Mouse (Mus musculus) liver, embryonic 13.5 days (tissue): ENCODE results near the gene Coro1c. TPM values are rescaled to one million over a fixed set of nuclear protein-coding genes. Genes with fewer than 3 reads are reported as not detected.
"Not testable (repeated sequence)": the region's sequence is repeated elsewhere in the genome, so short reads cannot be mapped to it uniquely, and the experiment has no call there.

Experiments
- ATAC-seq: fragments of 200-750 bp; cut with Nextera tagmentation; 2 replicates; pipeline ENCODE4 v1.8.0; 2017; ENCODE audit warnings: low read depth, mild to moderate bottlenecking, moderate number of reproducible peaks, moderate library complexity
- DNase-seq: peaks from one replicate; pipeline ENCODE4 v3.0.0; 2022
- H3K27ac ChIP-seq: fragments of 300-500 bp; sonication (generic); 2 replicates; pipeline ENCODE4 v1.5.1; 2015; ENCODE audit warnings: moderate library complexity, mild to moderate bottlenecking, inconsistent platforms
- H3K27me3 ChIP-seq: fragments of 300-500 bp; sonication (generic); 2 replicates; pipeline ENCODE4 v1.6.1; 2015; ENCODE audit warnings: mild to moderate bottlenecking, inconsistent platforms
- H3K36me3 ChIP-seq: fragments of 300-500 bp; sonication (generic); 2 replicates; pipeline ENCODE4 v1.6.1; 2015; ENCODE audit warnings: mild to moderate bottlenecking, inconsistent platforms
- H3K4me1 ChIP-seq: fragments of 300-500 bp; sonication (generic); replicated peaks from 2 replicates; pipeline ENCODE4 v1.6.1; 2015; ENCODE audit warnings: inconsistent platforms
- H3K4me2 ChIP-seq: fragments of 300-500 bp; sonication (generic); 2 replicates; pipeline ENCODE4 v1.6.1; 2015; ENCODE audit warnings: inconsistent platforms, mild to moderate bottlenecking, moderate library complexity
- H3K4me3 ChIP-seq: fragments of 300-500 bp; sonication (generic); replicated peaks from 2 replicates; pipeline ENCODE4 v1.5.1; 2015; ENCODE audit warnings: mild to moderate bottlenecking, inconsistent platforms
- H3K9ac ChIP-seq: fragments of 300-500 bp; sonication (generic); 2 replicates; pipeline ENCODE4 v1.6.1; 2015; ENCODE audit warnings: mild to moderate bottlenecking, inconsistent platforms
- H3K9me3 ChIP-seq: fragments of 300-500 bp; sonication (generic); replicated peaks from 2 replicates; pipeline ENCODE4 v1.6.1; 2016; ENCODE audit warnings: inconsistent platforms
- WGBS: fragments of 180-500 bp; shearing (Covaris S2); methylation state at CpG from one replicate; pipeline ENCODE4 v1.1.7; 2015; ENCODE audit not compliant: insufficient replicate concordance; 5-methylcytosine and 5-hydroxymethylcytosine counted together
- polyA plus RNA-seq: library from polyadenylated mRNA; unstranded; fragments of >200 nt; fragmentation: Nextera tagmentation; extraction: Ambion mirVana; gene quantifications from 2 replicates; pipeline ENCODE4 v1.2.1, GENCODE M21; 2015

The Coro1c gene
- polyA plus RNA-seq, 1 experiment from 2014 or later = 48.0 TPM

GRCm38 (mm10) chr5:113827991-113828411 is 80.6 kb downstream of the Coro1c start:
- Histone ChIP-seq H3K27ac (0 out of 2 replicates have a peak overlapping the region, but pooled peaks have one; percentile 21), H3K4me2 (peak overlapping the region; percentile 21), H3K4me3 (no peak overlapping the region), H3K36me3 (no peaks in the 10 kb centered on the region), H3K27me3 (no peaks in the 10 kb centered on the region), H3K9me3 (no peaks in the 10 kb centered on the region), H3K9ac (no peak overlapping the region), H3K4me1 (peaks cover 49% of the 10 kb centered on the region)
- DNase-seq (no peak), ATAC-seq (no peak; the same call in 1 of the 2 replicates)
- 28% methylated on average over 4 of the region's 4 CpGs for WGBS

- Histone ChIP-seq H3K4me3 (no peak overlapping the region), H3K4me1 (peaks cover 46% of the 10 kb centered on the region), H3K27ac (no peak overlapping the region), H3K9me3 (no peaks in the 10 kb centered on the region), H3K27me3 (no peaks in the 10 kb centered on the region), H3K9ac (no peak overlapping the region), H3K36me3 (no peaks in the 10 kb centered on the region), H3K4me2 (no peak overlapping the region)
- ATAC-seq (no peak), DNase-seq (no peak)
- WGBS = 78% methylated on average over 4 of the region's 4 CpGs
Measured at GRCm38 (mm10) chr5:113826619-113827018, 81.9 kb downstream of the Coro1c start.

DNA sequence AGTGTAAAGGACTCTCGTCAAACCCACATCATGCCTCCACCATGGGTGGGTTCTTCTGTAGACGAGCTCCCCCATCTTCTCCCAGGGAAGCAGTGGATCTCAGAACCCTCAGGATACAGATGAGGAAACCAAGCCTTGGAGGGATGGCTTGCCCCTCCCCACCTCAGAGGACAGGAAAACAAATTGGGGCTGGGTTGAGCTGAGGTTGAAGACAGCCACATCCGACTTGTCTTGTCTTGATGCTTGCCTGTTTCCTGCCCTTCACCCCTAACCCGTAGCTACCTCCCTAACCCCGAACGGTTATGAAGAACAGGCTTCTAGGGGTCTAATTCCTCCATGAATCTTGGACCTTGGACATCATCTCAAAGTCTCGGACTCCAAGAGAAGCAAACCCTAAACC is 83.0 kb downstream of the Coro1c start:
- H3K4me2 ChIP-seq = no peak overlapping the region
- WGBS = 31% methylated on average over 7 of the region's 7 CpGs

GRCm38 (mm10) chr5:113824228-113824627 is 84.3 kb downstream of the Coro1c start:
- no peaks in the 10 kb centered on the region for H3K27me3 ChIP-seq
- H3K9ac ChIP-seq = no peak overlapping the region
- no peaks in the 10 kb centered on the region for H3K9me3 ChIP-seq
- H3K4me2 ChIP-seq = no peak overlapping the region
- no peak overlapping the region for H3K27ac ChIP-seq
- H3K4me1 ChIP-seq = peaks cover 29% of the 10 kb centered on the region
- DNase-seq = no peak
- no peaks in the 10 kb centered on the region for H3K36me3 ChIP-seq
- WGBS = 50% methylated on average over 4 of the region's 4 CpGs
- H3K4me3 ChIP-seq = no peak overlapping the region
- no peak for ATAC-seq

More for the DNA sequence above, 83.0 kb downstream of the Coro1c start:
- H3K27ac ChIP-seq = no peak overlapping the region
- H3K9me3 ChIP-seq = no peaks in the 10 kb centered on the region
- H3K4me1 ChIP-seq = peaks cover 41% of the 10 kb centered on the region
- H3K27me3 ChIP-seq = no peaks in the 10 kb centered on the region
- ATAC-seq (no peak), DNase-seq (no peak)
- H3K36me3 ChIP-seq = no peaks in the 10 kb centered on the region
- no peak overlapping the region for H3K9ac ChIP-seq
- H3K4me3 ChIP-seq = no peak overlapping the region

DNA sequence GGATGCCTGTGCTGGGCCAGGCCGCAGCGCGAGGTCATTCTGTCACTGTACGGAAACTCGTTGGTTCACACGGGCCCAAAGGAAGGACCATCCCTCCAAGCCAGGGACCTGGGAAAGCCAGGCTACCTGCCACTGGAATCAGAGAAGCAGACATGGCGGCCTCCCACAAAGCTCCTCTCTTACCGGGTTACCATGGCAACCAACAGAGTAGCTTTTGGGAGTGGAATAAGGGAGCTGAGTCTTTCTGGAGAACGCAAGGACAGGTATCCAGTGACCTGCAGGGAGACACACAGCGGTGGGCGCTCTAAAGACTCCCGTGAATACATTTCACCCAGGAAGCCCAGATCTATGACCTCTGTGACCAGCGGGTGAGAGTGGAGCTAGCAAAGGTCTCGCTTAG is 90.0 kb downstream of the Coro1c start:
- WGBS = 73% methylated on average over 14 of the region's 14 CpGs
- peaks cover 7% of the 10 kb centered on the region; the same call in 1 of the 2 replicates for H3K4me1 ChIP-seq
- no peak overlapping the region for H3K9ac ChIP-seq
- no peaks in the 10 kb centered on the region for H3K9me3 ChIP-seq
- no peak overlapping the region for H3K27ac ChIP-seq
- ATAC-seq (no peak), DNase-seq (no peak)
- H3K4me3 ChIP-seq = no peak overlapping the region
- no peaks in the 10 kb centered on the region; the same call in 1 of the 2 replicates for H3K27me3 ChIP-seq
- H3K4me2 ChIP-seq = no peak overlapping the region
- no peaks in the 10 kb centered on the region for H3K36me3 ChIP-seq

DNA sequence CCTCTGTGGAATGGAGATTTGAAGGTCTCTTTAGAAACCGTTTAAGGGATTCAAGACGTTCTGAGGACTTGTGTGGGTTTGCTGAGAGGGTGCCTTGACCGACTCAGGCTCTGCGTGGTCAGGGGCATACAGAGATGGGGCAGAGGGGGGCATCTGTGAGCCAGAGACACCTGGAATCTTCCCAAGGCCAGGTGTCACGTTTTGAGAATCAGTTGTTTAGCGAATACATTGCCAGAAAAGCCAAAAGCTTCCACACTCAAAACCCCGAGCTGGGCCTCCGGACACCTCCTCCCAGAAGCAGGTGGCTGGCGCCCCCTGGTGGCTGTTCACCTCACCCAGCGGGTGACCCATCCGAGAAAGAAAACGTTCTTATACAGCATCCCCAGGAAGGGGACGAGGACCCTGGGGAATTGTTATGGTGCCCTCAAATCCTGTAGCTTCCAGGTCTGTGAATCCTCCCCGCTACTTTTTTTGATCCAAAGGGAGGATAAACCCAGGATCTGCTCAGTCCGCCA is 92.9 kb downstream of the Coro1c start:
- Histone ChIP-seq H3K9ac (peak overlapping the region; percentile 29; the same call in 1 of the 2 replicates), H3K4me3 (no peak overlapping the region), H3K4me2 (no peak overlapping the region), H3K36me3 (no peaks in the 10 kb centered on the region), H3K27me3 (no peaks in the 10 kb centered on the region; the same call in 1 of the 2 replicates), H3K27ac (no peak overlapping the region), H3K9me3 (no peaks in the 10 kb centered on the region), H3K4me1 (peaks cover 7% of the 10 kb centered on the region; the same call in 1 of the 2 replicates)
- WGBS = 17% methylated on average over 15 of the region's 15 CpGs
- ATAC-seq (no peak; the same call in 1 of the 2 replicates), DNase-seq (peak; percentile 64)

DNA sequence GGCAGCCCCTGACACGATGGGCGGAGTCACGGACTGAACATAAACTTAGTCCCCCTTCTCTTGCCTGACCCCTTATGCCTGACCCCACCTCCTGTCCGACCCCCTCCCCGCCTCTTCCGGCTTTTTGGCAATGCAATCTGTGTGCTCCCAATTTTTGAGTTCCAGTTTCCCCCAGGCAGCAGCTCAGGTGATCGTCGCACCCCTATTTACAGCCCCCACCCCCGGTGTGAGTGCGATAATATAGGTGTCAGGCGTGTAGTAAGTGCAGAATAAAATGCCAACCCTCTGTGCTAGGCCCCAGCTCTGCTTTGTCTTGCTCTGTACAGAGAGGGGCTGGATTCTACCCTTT is 93.5 kb downstream of the Coro1c start:
- H3K27me3 ChIP-seq = no peaks in the 10 kb centered on the region; the same call in 1 of the 2 replicates
- H3K9me3 ChIP-seq = no peaks in the 10 kb centered on the region
- no peak overlapping the region for H3K27ac ChIP-seq
- H3K9ac ChIP-seq = no peak overlapping the region
- 47% methylated on average over 11 of the region's 11 CpGs for WGBS
- no peaks in the 10 kb centered on the region for H3K36me3 ChIP-seq
- no peak for DNase-seq
- H3K4me2 ChIP-seq = no peak overlapping the region
- no peak for ATAC-seq
- peaks cover 7% of the 10 kb centered on the region; the same call in 1 of the 2 replicates for H3K4me1 ChIP-seq
- H3K4me3 ChIP-seq = no peak overlapping the region

GRCm38 (mm10) chr5:113814111-113815040 is 94.2 kb downstream of the Coro1c start:
- ATAC-seq (no peak), DNase-seq (no peak)
- Histone ChIP-seq H3K4me3 (no peak overlapping the region), H3K36me3 (no peaks in the 10 kb centered on the region), H3K9ac (no peak overlapping the region), H3K4me1 (peaks cover 7% of the 10 kb centered on the region; the same call in 1 of the 2 replicates), H3K4me2 (no peak overlapping the region), H3K27ac (no peak overlapping the region), H3K27me3 (no peaks in the 10 kb centered on the region; the same call in 1 of the 2 replicates), H3K9me3 (no peaks in the 10 kb centered on the region)
- 31% methylated on average over 27 of the region's 27 CpGs for WGBS

DNA sequence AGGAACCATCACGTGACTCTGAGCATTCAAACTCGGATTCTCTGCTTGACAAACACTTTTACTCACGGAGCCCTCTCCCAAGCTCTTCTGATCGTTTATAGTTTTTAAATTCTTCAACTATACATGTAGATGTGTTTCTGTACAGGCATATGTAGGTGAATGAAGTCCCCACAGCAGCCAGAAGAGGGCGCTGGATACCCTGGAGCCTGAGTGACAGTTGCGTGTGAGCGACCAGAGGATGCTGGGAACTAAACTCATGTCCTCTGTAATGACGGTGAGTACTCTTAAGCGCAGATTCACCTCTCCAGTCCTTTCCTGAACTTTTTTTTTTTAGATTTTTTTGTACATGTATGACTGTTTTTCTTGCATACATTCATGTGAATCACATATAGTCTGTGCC is 95.0 kb downstream of the Coro1c start:
- H3K9me3 ChIP-seq = no peaks in the 10 kb centered on the region
- WGBS = 20% methylated on average over 9 of the region's 9 CpGs
- H3K4me1 ChIP-seq = peaks cover 7% of the 10 kb centered on the region; the same call in 1 of the 2 replicates
- no peak overlapping the region for H3K9ac ChIP-seq
- no peaks in the 10 kb centered on the region for H3K36me3 ChIP-seq
- no peak overlapping the region for H3K4me3 ChIP-seq
- H3K4me2 ChIP-seq = no peak overlapping the region
- no peak overlapping the region for H3K27ac ChIP-seq
- DNase-seq = no peak
- H3K27me3 ChIP-seq = no peaks in the 10 kb centered on the region; the same call in 1 of the 2 replicates
- ATAC-seq = no peak

DNA sequence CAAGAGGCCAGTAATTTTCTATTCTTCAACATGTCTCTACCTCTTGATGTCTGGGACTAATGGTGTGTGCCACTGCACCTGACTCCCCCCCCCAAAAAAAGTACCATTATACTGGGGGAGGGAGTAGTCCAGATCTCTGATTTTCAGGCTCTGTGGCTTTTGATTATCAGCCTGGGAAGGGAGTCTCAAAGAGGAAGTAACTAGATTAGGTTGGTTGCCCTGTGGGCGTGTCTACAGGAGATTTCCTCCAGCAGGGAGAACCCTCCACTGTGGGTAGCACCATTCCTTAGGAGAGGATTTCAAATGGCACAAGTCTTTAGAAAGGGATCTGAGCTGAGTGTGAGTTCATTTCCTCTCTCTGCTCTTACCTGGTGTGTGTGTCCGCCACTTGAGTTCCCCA is 95.9 kb downstream of the Coro1c start:
- WGBS = 49% methylated on average over 2 of the region's 2 CpGs
- DNase-seq = no peak
- no peak for ATAC-seq

GRCm38 (mm10) chr5:113811824-113812420 is 96.6 kb downstream of the Coro1c start:
- DNase-seq = peak; percentile 24
- not testable (repeated sequence) for H3K4me3 ChIP-seq, H3K36me3 ChIP-seq, H3K27ac ChIP-seq, H3K9me3 ChIP-seq, ATAC-seq, H3K4me2 ChIP-seq, H3K9ac ChIP-seq, H3K27me3 ChIP-seq
- H3K4me1 ChIP-seq = peaks cover 10% of the 10 kb centered on the region; the same call in 1 of the 2 replicates
- WGBS = 18% methylated on average over 11 of the region's 12 CpGs

More for the DNA sequence above, 95.9 kb downstream of the Coro1c start:
- Histone ChIP-seq H3K9me3 (no peaks in the 10 kb centered on the region), H3K4me3 (no peak overlapping the region), H3K4me1 (peaks cover 10% of the 10 kb centered on the region; the same call in 1 of the 2 replicates), H3K36me3 (no peaks in the 10 kb centered on the region), H3K27me3 (no peaks in the 10 kb centered on the region; the same call in none of the 2 replicates), H3K9ac (no peak overlapping the region), H3K27ac (no peak overlapping the region), H3K4me2 (no peak overlapping the region)
